Mouse (Mus musculus) heart, embryonic 14.5 days (tissue): Measurements from ENCODE around the gene Map2k2. TPM values are rescaled to one million over a fixed set of nuclear protein-coding genes. Genes with fewer than 3 reads are reported as not detected.
"Not testable (repeated sequence)": the region's sequence is repeated elsewhere in the genome, so short reads cannot be mapped to it uniquely, and the experiment has no call there.

Source experiments
- ATAC-seq: fragments of 200-750 bp; cut with Nextera tagmentation; 2 replicates; pipeline ENCODE4 v1.8.0; 2017; ENCODE audit warnings: low read depth, moderate TSS enrichment; ENCODE audit not compliant: insufficient number of reproducible peaks, insufficient read depth, low FRiP score
- H3K27ac ChIP-seq, 2 experiments: fragments of 200-500 bp in 1 of 2; fragments of 300-500 bp in 1 of 2; sonication (generic) in 1 of 2; replicated peaks in 1 of 2; 2 replicates each; pipeline ENCODE4 v1.5.1; 2012 to 2014; ENCODE audit warnings: low read depth in 2 of 2, low read length in 2 of 2, control low read depth in 1 of 2, mild to moderate bottlenecking in 1 of 2, mixed read lengths in 1 of 2; ENCODE audit not compliant: control insufficient read depth in 1 of 2, insufficient read depth in 1 of 2
- H3K27me3 ChIP-seq: fragments of 300-500 bp; sonication (generic); 2 replicates; pipeline ENCODE4 v1.6.1; 2014; ENCODE audit warnings: mild to moderate bottlenecking, low read length, control low read depth; ENCODE audit not compliant: control insufficient read depth, insufficient read depth
- H3K36me3 ChIP-seq: fragments of 300-500 bp; sonication (generic); 2 replicates; pipeline ENCODE4 v1.6.1; 2014; ENCODE audit warnings: mild to moderate bottlenecking, control low read depth, low read length, mixed read lengths; ENCODE audit not compliant: control insufficient read depth, insufficient read depth
- H3K4me1 ChIP-seq, 2 experiments: fragments of 200-500 bp in 1 of 2; fragments of 300-500 bp in 1 of 2; sonication (generic) in 1 of 2; 2 replicates each; pipeline ENCODE4 v1.6.1; 2012 to 2014; ENCODE audit warnings: low read length in 2 of 2, control low read depth in 1 of 2, mixed read lengths in 1 of 2; ENCODE audit not compliant: control insufficient read depth in 2 of 2, insufficient read depth in 2 of 2
- H3K4me2 ChIP-seq: fragments of 300-500 bp; sonication (generic); 2 replicates; pipeline ENCODE4 v1.6.1; 2014; ENCODE audit warnings: mild to moderate bottlenecking, low read length
- H3K4me3 ChIP-seq, 2 experiments: fragments of 200-500 bp in 1 of 2; fragments of 300-500 bp in 1 of 2; sonication (generic) in 1 of 2; 2 replicates each; pipeline ENCODE4 v1.5.1; 2012 to 2014; ENCODE audit warnings: low read length in 2 of 2, mild to moderate bottlenecking in 2 of 2, control low read depth in 1 of 2, low read depth in 1 of 2, moderate library complexity in 1 of 2; ENCODE audit not compliant: control insufficient read depth in 1 of 2, insufficient read depth in 1 of 2
- H3K9ac ChIP-seq: fragments of 300-500 bp; sonication (generic); 2 replicates; pipeline ENCODE4 v1.6.1; 2014; ENCODE audit warnings: mild to moderate bottlenecking, low read length
- H3K9me3 ChIP-seq: fragments of 300-500 bp; sonication (generic); 2 replicates; pipeline ENCODE4 v1.6.1; 2016; ENCODE audit warnings: low read length, control low read depth; ENCODE audit not compliant: control insufficient read depth
- WGBS: fragments of 180-500 bp; shearing (Covaris S2); extraction: QIAGEN DNeasy Blood & Tissue Kit; methylation state at CpG from one replicate; pipeline ENCODE4 v1.1.7; 2014; 5-methylcytosine and 5-hydroxymethylcytosine counted together
- microRNA-seq: library from miRNA; unstranded; fragments of <30 nt; microRNA quantifications from one replicate; pipeline ENCODE4, GENCODE M21; 2016
- polyA plus RNA-seq: library from polyadenylated mRNA; unstranded; fragments of >200 nt; fragmentation: Nextera tagmentation; extraction: Ambion mirVana; gene quantifications from 2 replicates; pipeline ENCODE4 v1.2.1, GENCODE M21; 2014

Map2k2 gene
- polyA plus RNA-seq, 1 experiment from 2014 or later = 159 TPM

GRCm38 (mm10) chr10:81178927-81179326 is 73.2 kb downstream of the Map2k2 start:
- H3K9me3 ChIP-seq = no peaks in the 10 kb centered on the region
- no peak overlapping the region for H3K27ac ChIP-seq
- no peak overlapping the region for H3K9ac ChIP-seq
- WGBS = 92% methylated on average over 11 of the region's 11 CpGs
- no peaks in the 10 kb centered on the region for H3K27me3 ChIP-seq
- H3K4me2 ChIP-seq = no peak overlapping the region
- H3K36me3 ChIP-seq = peaks cover 54% of the 10 kb centered on the region
- no peak overlapping the region for H3K4me3 ChIP-seq
- peaks cover 11 to 48% of the 10 kb centered on the region in 2 experiments for H3K4me1 ChIP-seq
- no peak for ATAC-seq

GRCm38 (mm10) chr10:81179451-81180342 is 74.0 kb downstream of the Map2k2 start:
- no peaks in the 10 kb centered on the region for H3K27me3 ChIP-seq
- H3K27ac ChIP-seq = no peak overlapping the region
- no peak overlapping the region for H3K4me3 ChIP-seq
- H3K36me3 ChIP-seq = peaks cover 61% of the 10 kb centered on the region
- no peak overlapping the region for H3K9ac ChIP-seq
- no peak for ATAC-seq
- no peak overlapping the region for H3K4me2 ChIP-seq
- no peaks in the 10 kb centered on the region for H3K9me3 ChIP-seq
- peaks cover 14 to 51% of the 10 kb centered on the region in 2 experiments for H3K4me1 ChIP-seq
- WGBS = 88% methylated on average over 32 of the region's 32 CpGs

- ATAC-seq = no peak
- Histone ChIP-seq H3K27ac (no peak overlapping the region; a peak in 1 of 4 replicates), H3K4me3 (no peak overlapping the region), H3K9me3 (no peaks in the 10 kb centered on the region), H3K4me1 (peaks cover 18 to 50% of the 10 kb centered on the region in 2 experiments), H3K4me2 (no peak overlapping the region), H3K9ac (no peak overlapping the region), H3K36me3 (peaks cover 72% of the 10 kb centered on the region), H3K27me3 (no peaks in the 10 kb centered on the region)
- 94% methylated on average over 13 of the region's 13 CpGs for WGBS
These were observed 75.2 kb downstream of the Map2k2 start for GRCm38 (mm10) chr10:81180946-81181345.

- 68% methylated on average over 12 of the region's 12 CpGs for WGBS
- peak overlapping the region in 1 of 2 experiments; percentile 33; a peak in 1 of 4 replicates for H3K27ac ChIP-seq
- peaks cover 79% of the 10 kb centered on the region for H3K36me3 ChIP-seq
- not testable (repeated sequence) for H3K4me3 ChIP-seq, H3K9ac ChIP-seq, ATAC-seq, H3K27me3 ChIP-seq, H3K9me3 ChIP-seq, H3K4me2 ChIP-seq
- H3K4me1 ChIP-seq = peaks cover 18 to 50% of the 10 kb centered on the region in 2 experiments
These were observed 76.1 kb downstream of the Map2k2 start for GRCm38 (mm10) chr10:81181860-81182259.

GRCm38 (mm10) chr10:81182336-81183333 is 76.9 kb downstream of the Map2k2 start, which contains the start of gene Dapk3:
TSS of gene Dapk3 (plus strand) at chr10:81183005.
- H3K9ac ChIP-seq = peak within 1 kb of the TSS; percentile 86
- H3K4me2 ChIP-seq = peak within 1 kb of the TSS; percentile 78
- peaks cover 18 to 48% of the 10 kb centered on the region in 2 experiments for H3K4me1 ChIP-seq
- WGBS = 6% methylated on average over 53 of the region's 53 CpGs
- H3K27ac ChIP-seq = peak within 1 kb of the TSS; percentile 92 to 93
- no peaks in the 10 kb centered on the region for H3K27me3 ChIP-seq
- peak within 1 kb of the TSS; percentile 71 to 88 for H3K4me3 ChIP-seq
- ATAC-seq = peak; percentile 85
- peaks cover 83% of the 10 kb centered on the region for H3K36me3 ChIP-seq
- no peaks in the 10 kb centered on the region for H3K9me3 ChIP-seq

Small RNAs within 50 kb of the gene (microRNA-seq; reads per million reads assigned to microRNA genes)
- gene Mir5615-1 = not detected
- gene Mir5615-2 = not detected

Other genes with a start within 250 kb of the Map2k2 start
- 0.05 and 0.07 TPM in 2 replicates for gene Tmprss9, start 234.1 kb upstream of the Map2k2 start, polyA plus RNA-seq
- gene Timm13, start 204.9 kb upstream of the Map2k2 start, polyA plus RNA-seq = 310 and 338 TPM in 2 replicates
- gene Lmnb2, start 187.7 kb upstream of the Map2k2 start, polyA plus RNA-seq = 7.3 and 8.1 TPM in 2 replicates
- 34.5 and 39.8 TPM in 2 replicates for gene Gadd45b, start 175.8 kb upstream of the Map2k2 start, polyA plus RNA-seq
- gene Gng7, start 91.0 kb upstream of the Map2k2 start, polyA plus RNA-seq = 1.2 and 1.4 TPM in 2 replicates
- gene Diras1, start 80.3 kb upstream of the Map2k2 start, polyA plus RNA-seq = not detected in 2 replicates
- gene Slc39a3, start 68.5 kb upstream of the Map2k2 start, polyA plus RNA-seq = 5.0 and 5.2 TPM in 2 replicates
- gene Sgta, start 45.7 kb upstream of the Map2k2 start, polyA plus RNA-seq = 133 and 136 TPM in 2 replicates
- gene Thop1, start 35.9 kb upstream of the Map2k2 start, polyA plus RNA-seq = 18.0 and 20.8 TPM in 2 replicates
- 0.27 and 0.46 TPM in 2 replicates for gene Creb3l3, start 7.0 kb upstream of the Map2k2 start, polyA plus RNA-seq
- gene Zbtb7a, start 29.3 kb downstream of the Map2k2 start, polyA plus RNA-seq = 16.8 and 18.8 TPM in 2 replicates
- gene Pias4, start 62.0 kb downstream of the Map2k2 start, polyA plus RNA-seq = 33.5 and 34.0 TPM in 2 replicates
- gene Eef2, start 70.7 kb downstream of the Map2k2 start, polyA plus RNA-seq = 331 and 337 TPM in 2 replicates
- 41.5 and 51.0 TPM in 2 replicates for gene Dapk3, start 77.1 kb downstream of the Map2k2 start, polyA plus RNA-seq
- gene 4930442H23Rik, start 77.9 kb downstream of the Map2k2 start, polyA plus RNA-seq = not detected in 2 replicates
- 7.4 and 8.3 TPM in 2 replicates for gene Nmrk2, start 96.1 kb downstream of the Map2k2 start, polyA plus RNA-seq
- 0.74 and 0.80 TPM in 2 replicates for gene Atcay, start 124.9 kb downstream of the Map2k2 start, polyA plus RNA-seq
- gene Zfr2, start 127.2 kb downstream of the Map2k2 start, polyA plus RNA-seq = 5.0 and 7.3 TPM in 2 replicates
- gene Matk, start 147.0 kb downstream of the Map2k2 start, polyA plus RNA-seq = 0.91 and 1.3 TPM in 2 replicates
- 274 and 298 TPM in 2 replicates for gene Mrpl54, start 161.0 kb downstream of the Map2k2 start, polyA plus RNA-seq
- gene Apba3, start 161.0 kb downstream of the Map2k2 start, polyA plus RNA-seq = 38.8 and 39.8 TPM in 2 replicates
- 1.8 and 2.2 TPM in 2 replicates for gene Tjp3, start 185.7 kb downstream of the Map2k2 start, polyA plus RNA-seq
- gene Pip5k1c, start 187.0 kb downstream of the Map2k2 start, polyA plus RNA-seq = 31.4 and 33.7 TPM in 2 replicates
- 16.6 and 16.9 TPM in 2 replicates for gene Cactin, start 215.2 kb downstream of the Map2k2 start, polyA plus RNA-seq
- gene Tbxa2r, start 222.8 kb downstream of the Map2k2 start, polyA plus RNA-seq = 9.5 and 11.3 TPM in 2 replicates
- gene Gipc3, start 237.4 kb downstream of the Map2k2 start, polyA plus RNA-seq = 0.11 TPM in 1 of 2 replicates, not detected in the other
- 94.2 and 97.0 TPM in 2 replicates for gene Hmg20b, start 244.6 kb downstream of the Map2k2 start, polyA plus RNA-seq